Mouse (Mus musculus) left cerebral cortex, adult 2 months (tissue): ENCODE measurements at regions not wholly inside any gene's neighbourhood (a gene's known extent, or its start where the extent isn't known, plus 50 kb on each side); places are given as distances from the start of the nearest gene placed in this dataset.

Source experiments
- DNase-seq, 2 experiments: peaks; one replicate each; pipeline ENCODE4 v3.0.0; 2021 to 2022; ENCODE audit warnings: low spot score in 2 of 2, mixed read lengths in 1 of 2; ENCODE audit errors: extremely low spot score in 1 of 2
- H3K27ac ChIP-seq: fragments of 200-600 bp; 2 replicates; pipeline ENCODE4 v1.8.1; 2022
- H3K4me3 ChIP-seq: fragments of 200-600 bp; 2 replicates; pipeline ENCODE4 v1.8.1; 2022
- CTCF ChIP-seq: fragments of 200-600 bp; IDR thresholded peaks from 2 replicates; pipeline ENCODE4 v1.8.1; 2022; ENCODE audit warnings: antibody characterized with exemption, mild to moderate bottlenecking, moderate library complexity
- intact Hi-C: fragments of 180-260 bp; cut with DNase I; formaldehyde crosslinking; loops from one replicate; pipeline ENCODE4 v1.15.1; 2025

DNA sequence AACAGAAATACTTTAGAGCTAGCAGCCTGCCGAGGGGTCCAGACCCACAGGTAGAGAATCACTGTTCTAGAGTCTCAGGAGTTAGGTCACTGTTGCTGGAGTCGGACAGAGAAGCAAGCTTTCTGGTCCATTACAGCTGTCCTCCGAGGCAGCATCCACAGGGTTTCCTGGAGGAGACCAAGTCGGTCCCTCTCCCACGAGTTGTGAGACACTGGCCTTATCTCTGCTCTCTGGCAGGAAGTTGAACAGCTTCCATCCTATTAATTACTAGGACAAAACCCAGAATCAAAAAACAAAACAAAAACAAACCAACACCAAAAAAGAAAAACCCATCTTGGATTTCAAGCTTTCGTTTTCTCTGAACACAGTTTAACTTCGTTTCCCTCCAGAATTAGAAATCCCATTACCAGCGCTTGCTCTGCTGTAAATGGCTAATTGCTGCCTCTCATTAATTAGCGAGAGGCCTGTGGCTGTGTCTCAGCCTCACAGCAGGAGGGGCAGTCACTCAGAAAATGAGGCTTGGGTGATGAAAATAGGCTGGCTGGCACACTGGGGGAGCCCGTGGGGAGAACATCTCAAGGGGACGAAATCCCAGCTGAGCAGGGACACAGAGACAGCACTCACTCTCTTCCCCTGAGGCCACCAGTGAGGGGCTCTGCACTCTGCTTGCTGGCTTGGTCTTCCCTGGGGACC is 201.3 kb downstream of the Adgrd1 start:
- H3K4me3 ChIP-seq: no peak overlapping the region
- H3K27ac ChIP-seq: no peak overlapping the region
- peak in 1 of 2 experiments; percentile 22 for DNase-seq
- TF ChIP-seq CTCF: no peak
- intact Hi-C loops: no loop called here

DNA sequence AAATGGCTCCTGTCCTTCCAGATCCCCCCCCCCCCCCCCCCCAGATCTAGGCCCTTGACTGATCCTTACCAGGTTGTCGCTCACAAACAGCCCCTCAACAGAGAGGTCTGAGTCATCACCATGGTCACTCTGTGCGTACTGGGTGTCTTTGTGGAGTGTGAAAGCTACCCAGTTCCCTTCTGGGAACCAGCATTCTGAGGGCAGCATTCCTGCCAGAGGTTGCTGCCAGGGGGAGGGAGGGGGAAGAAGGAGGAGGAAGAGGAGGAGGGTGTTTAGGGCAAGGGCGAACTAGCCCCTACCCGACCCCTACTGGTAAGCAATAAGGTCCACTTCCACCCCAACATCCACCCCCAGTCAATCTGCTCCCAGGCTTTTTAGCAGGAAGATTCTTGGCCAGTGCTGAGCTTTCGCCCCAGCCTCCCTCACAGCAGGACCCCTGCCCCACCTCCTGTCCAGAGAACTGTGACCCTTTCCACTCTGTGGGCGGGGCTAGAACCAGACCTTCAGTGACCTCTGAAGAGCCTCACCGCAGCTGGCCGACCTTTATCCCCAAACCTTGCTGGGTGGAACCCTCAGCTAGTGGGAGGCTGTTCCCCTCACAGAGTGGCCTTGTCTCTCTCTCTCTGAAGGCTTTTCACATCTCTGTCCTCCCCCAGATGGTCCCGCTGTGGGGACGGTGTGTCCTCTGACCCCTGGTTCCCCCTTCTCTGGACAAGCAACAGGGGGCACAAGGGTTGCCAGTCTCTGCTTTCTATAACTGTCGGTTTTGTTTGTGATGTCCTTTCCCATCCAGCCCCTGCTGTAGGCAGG is 202.2 kb upstream of the Sfswap start:
- intact Hi-C loops: no loop called here
- peak in 1 of 2 experiments; percentile 16 for DNase-seq
- Histone ChIP-seq H3K4me3 (no peak overlapping the region), H3K27ac (peak overlapping the region; percentile 15; the same call in 1 of the 2 replicates)
- no peak for TF ChIP-seq CTCF

GRCm38 (mm10) chr5:129299456-129299765 is 201.6 kb upstream of the Sfswap start:
- TF ChIP-seq CTCF: no peak
- DNase-seq: no peak
- Histone ChIP-seq H3K4me3 (no peak overlapping the region), H3K27ac (peak overlapping the region; percentile 15; the same call in 1 of the 2 replicates)
- intact Hi-C loops: no loop called here

- TF ChIP-seq CTCF: no peak
- no peak overlapping the region for H3K4me3 ChIP-seq
- no peak for DNase-seq
- no peak overlapping the region for H3K27ac ChIP-seq
- intact Hi-C loops: no loop called here
Measured at GRCm38 (mm10) chr5:129300423-129300822, 200.6 kb upstream of the Sfswap start.

- intact Hi-C loops: no loop called here
- no peak for DNase-seq
- no peak for TF ChIP-seq CTCF
Measured at GRCm38 (mm10) chr5:129315626-129316025, 185.4 kb upstream of the Sfswap start.

GRCm38 (mm10) chr5:129331094-129331523 is 169.9 kb upstream of the Sfswap start:
- no peak for DNase-seq
- TF ChIP-seq CTCF: peak; percentile 40
- Histone ChIP-seq H3K27ac (no peak overlapping the region), H3K4me3 (no peak overlapping the region)
- intact Hi-C loops: loop anchor here (2.0 kb wide), 1 partner anchor 254 kb away; the partner anchor contains the start of gene Mmp17

More at GRCm38 (mm10) chr5:129315626-129316025, 185.4 kb upstream of the Sfswap start:
- Histone ChIP-seq H3K27ac (no peak overlapping the region), H3K4me3 (no peak overlapping the region)

DNA sequence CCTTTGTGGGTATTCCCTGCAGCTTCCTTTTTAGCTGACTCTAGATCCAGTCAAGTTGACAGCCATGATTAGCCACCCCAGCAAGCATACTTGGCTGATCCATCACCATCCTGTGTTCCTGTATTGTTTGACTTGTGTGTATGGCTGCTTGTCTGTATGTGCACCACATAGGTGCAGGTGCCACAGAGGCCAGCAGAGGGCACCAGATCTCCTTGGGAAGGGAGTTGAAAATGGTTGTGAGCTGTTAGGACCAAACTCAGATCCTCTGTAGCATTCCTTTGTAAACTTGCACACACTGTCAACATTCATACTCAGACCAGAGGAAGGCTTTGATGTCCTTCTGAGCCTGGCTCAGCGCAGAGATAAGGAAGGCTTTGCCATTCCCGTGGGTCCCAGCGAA is 169.0 kb upstream of the Sfswap start:
- TF ChIP-seq CTCF: no peak; the same call in 1 of the 2 replicates
- H3K27ac ChIP-seq: no peak overlapping the region
- DNase-seq: no peak
- H3K4me3 ChIP-seq: no peak overlapping the region
- intact Hi-C loops: loop anchor here (2.0 kb wide), 1 partner anchor 263 kb away; no protein-coding TSS in a partner anchor

- peak; percentile 40 to 57 for DNase-seq
- Histone ChIP-seq H3K27ac (peak overlapping the region; percentile 47; the same call in 1 of the 2 replicates), H3K4me3 (no peak overlapping the region)
- intact Hi-C loops: loop anchor here (2.0 kb wide), 1 partner anchor 242 kb away; no protein-coding TSS in a partner anchor
- no peak for TF ChIP-seq CTCF
Measured at GRCm38 (mm10) chr5:129338511-129338910, 162.5 kb upstream of the Sfswap start.

GRCm38 (mm10) chr5:129344038-129344437 is 157.0 kb upstream of the Sfswap start:
- DNase-seq: peak; percentile 47 to 62
- intact Hi-C loops: no loop called here
- no peak for TF ChIP-seq CTCF
- no peak overlapping the region for H3K4me3 ChIP-seq
- no peak overlapping the region for H3K27ac ChIP-seq

GRCm38 (mm10) chr5:129350024-129350423 is 151.0 kb upstream of the Sfswap start:
- TF ChIP-seq CTCF: no peak
- Histone ChIP-seq H3K4me3 (no peak overlapping the region), H3K27ac (no peak overlapping the region)
- intact Hi-C loops: no loop called here
- DNase-seq: no peak

DNA sequence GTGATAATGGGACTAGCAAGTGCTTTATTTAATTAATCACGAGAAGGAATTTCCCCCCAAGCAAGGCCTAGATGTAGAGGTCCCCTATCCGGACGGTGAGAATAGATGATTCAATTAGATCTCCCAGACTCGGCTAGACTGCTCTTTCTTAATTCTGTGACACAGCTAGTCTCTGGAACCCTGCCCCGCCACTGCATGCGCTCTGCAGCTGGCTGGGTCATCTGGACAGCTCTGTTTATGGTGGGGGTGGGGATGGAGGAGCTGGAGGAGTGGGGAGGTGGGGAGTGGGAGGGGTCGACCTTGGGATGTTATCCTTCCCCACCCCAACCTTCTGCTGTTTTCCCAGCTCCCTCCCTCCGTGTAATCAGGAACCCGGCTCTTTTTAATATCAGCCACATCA is 147.5 kb upstream of the Sfswap start:
- no peak for TF ChIP-seq CTCF
- H3K27ac ChIP-seq: no peak overlapping the region
- intact Hi-C loops: no loop called here

GRCm38 (mm10) chr5:129354877-129355276 is 146.1 kb upstream of the Sfswap start:
- H3K4me3 ChIP-seq: no peak overlapping the region
- DNase-seq: no peak
- TF ChIP-seq CTCF: peak; percentile 37
- H3K27ac ChIP-seq: no peak overlapping the region
- intact Hi-C loops: no loop called here

More for the DNA sequence above, 147.5 kb upstream of the Sfswap start:
- DNase-seq: no peak
- H3K4me3 ChIP-seq: no peak overlapping the region
